Mouse (Mus musculus): ENCODE results near the gene Gipc3.

Gipc3 gene

DNA sequence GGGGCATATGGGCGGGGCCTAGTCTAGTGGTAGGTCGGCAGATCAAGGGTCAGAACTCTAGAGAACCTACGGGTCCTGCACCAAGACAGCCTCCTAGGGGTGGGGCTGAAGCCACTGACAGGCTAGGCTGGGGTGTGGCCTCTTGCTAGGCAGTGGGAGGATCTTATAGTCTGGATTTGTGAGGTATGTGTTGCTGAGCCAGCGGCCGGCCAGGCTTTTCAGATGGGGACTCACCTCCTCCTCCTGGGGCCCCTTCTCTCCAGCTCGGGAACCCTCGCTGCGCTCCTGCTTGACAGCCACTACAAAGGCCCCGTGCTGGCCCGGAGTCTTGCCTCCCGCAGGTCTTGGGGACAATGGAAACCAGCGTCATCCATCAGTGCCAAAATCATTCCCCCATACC is 6.1 kb upstream of the Gipc3 start:
- intact Hi-C loops (cut with DNase I): no loop called here

DNA sequence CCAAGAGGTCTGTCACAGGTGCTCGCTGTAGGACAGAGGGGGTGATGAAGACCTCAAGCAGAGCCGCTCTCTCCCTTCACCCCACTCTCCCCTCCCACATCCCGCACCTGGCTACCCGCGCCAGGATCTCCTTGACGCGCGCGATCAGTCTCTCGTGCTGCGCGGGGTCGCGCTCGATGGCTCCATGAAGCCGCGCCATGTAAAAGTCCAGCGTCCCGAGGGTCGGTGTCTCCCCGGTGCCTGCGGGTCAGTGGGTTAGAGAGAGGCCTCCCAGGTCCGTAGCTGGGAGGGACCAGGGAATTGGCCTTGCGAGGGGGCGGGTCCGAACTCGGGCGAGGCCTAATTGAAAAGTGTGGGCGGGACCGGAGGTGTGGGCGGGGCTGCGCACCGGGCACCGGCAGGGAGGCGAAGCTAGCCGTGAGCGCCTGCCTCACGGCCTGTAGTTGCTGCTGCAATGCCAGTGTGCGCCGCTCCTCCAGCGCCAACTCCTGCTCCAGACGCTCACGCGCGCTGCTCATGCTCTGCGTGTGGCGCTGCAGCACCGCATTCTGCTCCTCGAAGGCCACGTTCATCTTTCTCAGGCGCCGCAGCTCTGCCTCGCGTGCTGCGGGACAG is 3.5 kb upstream of the Gipc3 start:
- intact Hi-C loops (cut with DNase I): no loop called here

DNA sequence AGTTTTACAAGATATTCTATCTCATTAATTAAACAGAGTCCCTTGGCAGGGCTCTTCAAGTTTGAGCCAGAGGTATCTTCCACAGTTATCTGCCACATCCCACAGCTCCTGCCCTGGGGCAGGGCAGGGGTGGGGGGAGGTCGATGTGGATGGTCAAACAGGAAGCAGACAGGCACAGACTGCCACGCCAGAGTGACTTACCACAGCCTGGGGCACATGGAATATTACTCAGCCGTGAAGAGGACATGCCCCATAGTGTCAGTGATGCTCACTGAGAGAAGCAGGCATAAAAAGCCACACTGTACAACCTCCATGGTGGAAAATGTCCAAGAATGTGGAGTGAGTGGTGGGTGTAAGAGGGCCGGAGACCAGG is 2.1 kb upstream of the Gipc3 start:
- intact Hi-C loops (cut with DNase I): no loop called here

DNA sequence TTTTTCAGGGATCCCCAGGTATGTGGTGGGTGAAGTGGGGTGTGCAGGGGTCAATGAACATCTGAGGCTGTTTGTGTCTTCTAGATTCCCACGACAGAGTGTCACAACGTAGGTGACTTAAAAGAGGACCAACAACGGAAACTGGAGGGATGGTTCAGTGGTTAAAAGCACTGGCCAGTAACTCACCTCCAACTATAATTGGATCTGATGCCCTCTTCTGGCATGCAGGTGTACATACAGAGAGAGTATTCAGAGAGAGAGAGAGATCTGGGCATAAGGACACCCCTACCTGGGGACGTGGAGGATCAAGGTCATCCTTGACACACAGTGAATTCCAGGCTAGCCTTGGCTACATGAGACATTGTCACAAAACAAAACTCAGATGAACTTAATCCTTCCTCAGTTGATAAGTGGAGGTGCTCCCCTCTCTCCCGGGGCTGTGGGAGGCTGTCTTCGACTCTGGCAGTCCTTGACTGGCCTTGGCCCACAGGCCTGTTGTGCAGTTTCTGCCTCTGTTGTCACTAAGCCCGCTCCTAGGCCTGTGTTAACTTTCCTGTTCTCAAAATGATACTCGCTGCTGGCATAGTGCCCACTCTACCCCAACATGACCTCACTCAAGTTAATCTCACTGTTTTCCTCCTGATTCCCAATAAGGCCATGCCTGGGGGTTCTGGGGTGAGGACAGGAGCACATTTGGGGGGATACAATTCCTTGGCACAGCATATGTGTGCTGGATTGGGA is 1.5 kb upstream of the Gipc3 start:
- intact Hi-C loops (cut with DNase I): loop anchor here (5.0 kb wide), 1 partner anchor 52 kb away; the partner anchor contains the start of genes Pip5k1c and Tjp3

DNA sequence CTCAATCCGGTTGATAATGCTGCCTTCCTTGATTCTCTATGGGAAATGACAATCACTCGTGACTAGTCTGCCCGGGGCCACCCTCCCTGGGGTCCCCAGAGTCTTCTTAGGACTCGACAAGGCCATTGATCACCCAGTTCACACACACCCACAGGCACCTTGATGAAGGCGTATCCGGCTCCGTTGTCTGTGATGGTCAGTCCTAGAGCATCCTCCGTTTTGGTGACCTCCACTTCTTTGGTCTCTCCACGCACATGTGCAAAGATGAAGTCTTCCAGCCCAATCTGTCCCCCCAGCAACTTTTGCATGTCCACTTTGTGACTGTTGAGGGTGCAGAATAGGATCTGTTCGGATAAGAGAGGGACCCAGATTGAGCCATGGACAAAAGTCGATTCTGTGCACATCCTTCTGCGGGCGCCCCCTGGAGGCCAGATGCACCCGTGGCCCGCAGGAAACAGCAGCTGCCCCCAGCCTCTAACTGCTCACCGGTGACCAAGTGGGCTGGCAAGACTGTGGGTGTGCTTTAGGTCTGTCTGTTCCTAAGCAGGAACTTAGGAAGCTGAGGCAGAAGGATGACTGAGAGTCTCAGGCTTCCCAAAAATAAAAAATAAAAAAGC is 1.6 kb downstream of the Gipc3 start:
- intact Hi-C loops (cut with DNase I): loop anchor here (5.0 kb wide), 1 partner anchor 49 kb away; the partner anchor contains the start of genes Pip5k1c and Tjp3

DNA sequence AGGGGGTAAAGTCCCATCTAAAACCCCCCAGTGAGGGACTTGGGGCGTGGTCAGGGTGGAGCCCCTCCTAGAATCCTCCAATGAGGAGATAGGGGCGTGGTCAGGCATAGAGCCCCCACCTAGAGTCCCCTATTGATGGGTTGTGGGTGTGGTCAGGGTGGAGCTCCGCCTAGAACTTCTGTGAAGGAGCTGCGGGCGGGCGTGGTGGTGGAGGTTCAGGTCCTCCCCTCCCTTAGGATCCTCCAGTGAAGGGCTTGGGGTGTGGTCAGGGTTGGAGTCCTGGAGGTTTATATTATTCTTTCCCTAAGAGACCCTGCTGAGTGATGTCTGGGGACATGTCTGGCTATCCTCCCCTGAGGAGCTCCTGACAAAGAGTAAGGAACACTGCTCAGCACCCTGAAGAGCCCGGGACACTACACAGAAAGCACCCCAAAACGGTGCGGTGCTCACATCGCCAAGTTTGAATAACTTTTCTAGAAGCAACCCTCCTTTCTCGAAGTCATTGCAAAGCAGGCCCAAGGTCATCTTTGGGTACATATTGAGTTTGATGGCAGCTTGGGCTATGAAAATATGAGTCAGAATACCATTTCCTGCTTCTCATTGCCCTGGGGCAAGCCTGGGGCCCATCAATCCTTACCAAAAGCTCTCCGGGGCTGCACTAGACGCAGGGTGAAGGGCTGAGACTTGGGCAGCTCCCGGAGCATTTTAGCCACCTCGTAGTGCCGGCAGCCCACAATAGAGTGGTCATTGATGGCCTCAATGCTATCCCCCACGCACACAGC is 2.3 kb downstream of the Gipc3 start:
- intact Hi-C loops (cut with DNase I): loop anchor here (5.0 kb wide), 1 partner anchor 48 kb away; the partner anchor contains the start of genes Pip5k1c and Tjp3

DNA sequence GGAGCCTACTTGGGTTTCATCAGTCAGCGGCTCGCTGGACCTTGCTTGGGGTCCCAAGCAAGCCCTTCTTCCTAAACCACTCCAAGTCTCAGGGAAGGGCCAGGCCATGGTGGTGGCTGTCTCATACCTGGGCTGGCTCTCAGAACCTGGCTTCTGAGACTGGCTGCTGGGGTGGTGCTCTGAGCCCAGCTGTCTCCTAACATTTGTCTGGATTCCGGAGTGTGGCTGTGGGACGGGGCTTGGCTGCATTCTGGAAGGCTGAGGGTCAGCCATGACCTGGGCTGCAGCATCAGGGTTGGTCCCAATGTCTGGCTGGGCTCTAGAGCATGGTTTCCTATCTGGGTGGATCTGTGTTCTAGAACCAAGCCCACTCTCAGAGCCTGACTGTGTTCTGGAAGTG is 6.5 kb downstream of the Gipc3 start:
- intact Hi-C loops (cut with DNase I): no loop called here

DNA sequence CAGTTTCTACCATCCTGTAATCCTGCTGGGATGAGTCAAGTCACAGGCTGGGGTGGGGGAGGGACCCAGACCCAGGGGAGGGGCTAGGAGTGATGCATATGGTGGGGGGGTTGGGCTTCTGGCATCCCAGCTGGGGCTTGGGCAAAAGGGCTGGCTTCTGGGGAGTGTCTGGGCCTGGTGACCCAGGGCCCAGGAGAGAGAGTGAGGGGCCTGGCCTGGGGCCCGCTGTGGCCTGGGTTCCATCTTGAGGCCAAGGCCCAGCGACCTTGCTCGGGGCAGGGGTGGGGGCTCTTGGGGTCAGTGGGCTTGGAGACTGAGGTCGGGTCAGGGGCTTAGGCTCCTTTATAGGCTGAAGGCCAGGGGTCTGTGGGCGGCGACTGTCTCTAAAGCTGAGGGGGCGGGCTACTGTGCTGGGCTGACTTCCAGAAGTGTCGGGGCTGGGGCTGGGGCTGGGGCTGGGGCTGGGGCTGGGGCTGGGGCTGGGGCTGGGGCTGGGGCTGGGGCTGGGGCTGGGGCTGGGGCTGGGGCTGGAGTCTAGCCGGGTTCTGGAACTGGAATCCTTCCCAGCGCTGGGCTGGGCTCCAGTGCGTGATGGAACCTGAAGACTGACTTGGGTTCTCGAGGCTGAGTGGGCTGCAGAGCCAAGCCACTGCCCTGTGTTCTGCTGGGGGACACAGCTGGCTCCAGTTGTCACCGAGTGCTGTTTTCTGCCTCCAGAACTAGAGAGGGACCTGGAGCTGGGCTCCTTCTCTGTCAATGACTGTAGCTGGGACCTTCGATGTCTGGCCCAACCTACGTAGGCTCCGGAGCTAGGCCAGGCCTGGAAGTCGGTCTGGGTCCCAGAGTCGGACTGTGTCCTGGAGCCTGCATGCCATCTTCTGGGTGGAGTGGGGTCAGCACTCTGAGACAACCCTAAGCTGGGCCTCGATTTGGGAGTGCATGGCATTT is 7.4 kb downstream of the Gipc3 start:
- intact Hi-C loops (cut with DNase I): no loop called here

DNA sequence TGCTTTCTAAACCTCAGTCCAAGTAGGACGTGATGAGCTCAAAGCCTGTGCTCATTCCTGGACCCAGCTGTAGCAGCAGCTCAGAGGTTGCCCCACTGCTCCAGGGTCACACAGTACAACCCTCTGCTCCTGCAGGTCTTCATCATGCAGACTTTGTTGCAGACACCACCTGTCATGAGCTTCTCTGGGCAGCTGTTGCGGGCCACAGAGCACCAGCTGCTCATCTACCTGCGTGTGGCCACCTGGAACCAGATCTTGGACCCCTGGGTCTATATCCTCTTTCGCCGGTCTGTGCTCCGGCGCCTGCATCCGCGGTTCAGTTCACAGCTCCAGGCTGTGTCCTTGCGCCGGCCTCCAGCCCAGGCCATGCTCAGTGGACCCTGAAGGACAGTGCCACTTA is 8.7 kb downstream of the Gipc3 start:
- intact Hi-C loops (cut with DNase I): no loop called here

DNA sequence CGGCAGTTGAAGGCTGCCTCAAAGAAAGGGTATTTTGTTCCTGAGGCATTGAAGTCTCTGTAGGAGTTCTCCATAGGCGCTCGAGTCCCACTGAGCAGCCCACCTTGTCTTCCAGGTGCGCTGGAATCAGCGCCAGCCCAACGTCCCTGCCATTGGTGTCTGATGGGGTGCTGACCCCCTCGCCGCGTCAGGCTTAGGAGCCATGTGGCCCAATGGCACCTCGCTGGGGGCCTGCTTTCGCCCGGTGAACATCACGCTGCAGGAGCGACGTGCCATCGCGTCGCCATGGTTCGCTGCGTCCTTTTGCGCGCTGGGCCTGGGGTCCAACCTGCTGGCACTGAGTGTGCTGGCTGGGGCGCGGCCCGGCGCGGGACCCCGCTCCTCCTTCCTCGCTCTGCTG is 10.8 kb downstream of the Gipc3 start:
- intact Hi-C loops (cut with DNase I): no loop called here

DNA sequence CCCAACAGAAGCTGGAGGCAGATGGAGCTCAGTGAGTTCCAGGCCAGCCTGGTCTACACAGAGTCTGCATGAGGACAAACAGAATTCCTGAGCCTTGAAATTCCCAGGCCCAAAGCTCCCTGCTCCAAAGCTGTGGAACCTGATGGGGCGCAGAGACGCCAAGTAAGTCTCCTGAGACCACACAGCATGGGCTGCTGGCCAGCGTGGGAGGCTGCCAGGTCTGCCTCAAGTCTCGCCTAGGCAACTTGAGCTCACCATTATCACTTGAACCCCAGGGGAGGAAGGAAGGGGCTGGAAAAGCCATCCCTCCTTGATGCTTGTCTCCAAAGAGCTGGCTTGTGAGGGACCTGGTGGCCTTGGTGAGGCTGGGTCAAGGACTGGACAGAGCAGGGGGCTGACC is 13.1 kb downstream of the Gipc3 start:
- intact Hi-C loops (cut with DNase I): no loop called here

DNA sequence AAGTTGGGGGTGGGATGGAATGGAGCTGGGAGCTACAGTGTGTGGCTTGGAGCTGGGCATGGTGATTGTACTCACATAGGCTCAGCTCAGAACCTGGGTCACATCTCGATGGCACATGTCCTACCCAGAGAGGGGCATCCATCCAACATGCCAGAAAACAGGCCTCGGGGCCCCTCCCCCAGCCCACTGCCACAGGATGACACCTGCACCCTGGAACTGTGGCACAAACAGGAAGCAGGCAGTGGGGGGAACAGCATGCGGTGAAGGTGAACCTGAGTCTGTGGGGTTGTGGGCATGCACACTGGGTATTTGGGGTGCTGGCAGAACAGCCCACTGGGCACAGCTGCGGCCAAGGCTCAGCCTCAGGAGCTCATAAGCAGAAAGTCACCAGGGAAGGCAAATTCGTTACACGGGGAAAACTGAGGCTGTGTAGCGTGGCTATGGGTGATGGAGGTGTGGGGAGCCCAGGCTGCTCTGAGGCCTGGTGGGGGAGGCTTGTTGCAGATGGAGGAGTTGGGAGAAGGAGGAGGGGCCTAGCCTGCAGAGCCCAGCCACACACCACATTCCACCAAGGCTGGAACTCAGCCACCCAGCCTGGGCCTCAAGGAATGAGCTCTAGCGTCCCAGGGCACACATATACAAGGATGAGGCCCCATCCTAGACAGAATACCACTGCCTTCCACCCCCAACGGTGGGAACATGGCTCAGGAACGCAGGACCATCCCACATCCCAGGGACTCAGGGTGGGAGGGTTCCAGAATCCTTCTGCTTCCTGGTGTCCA is 13.7 kb downstream of the Gipc3 start:
- intact Hi-C loops (cut with DNase I): no loop called here

DNA sequence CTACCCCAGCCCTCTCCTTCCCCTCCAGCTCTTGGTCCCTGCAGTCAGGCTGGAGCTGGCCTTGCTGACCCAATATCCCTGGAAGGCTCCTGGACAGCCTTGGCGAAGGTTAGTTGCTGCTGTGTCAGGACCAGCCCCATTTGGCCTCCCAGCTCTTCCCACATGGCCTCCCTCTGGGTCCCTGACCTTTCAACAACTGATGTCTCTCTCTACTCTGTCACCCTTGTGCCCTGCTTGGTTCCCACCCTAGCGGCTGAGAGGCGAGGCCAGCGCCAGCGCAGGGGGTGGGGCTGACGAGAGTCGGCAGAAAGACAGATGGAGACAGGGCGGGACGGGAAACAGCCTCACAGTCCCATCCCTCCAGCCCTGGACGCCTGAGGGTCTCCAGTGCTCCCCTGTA is 14.7 kb downstream of the Gipc3 start, which contains the start of gene Tbxa2r:
Gene Tbxa2r, plus strand, starts transcription at position 346 of the 400 bp plus-strand sequence.
- intact Hi-C loops (cut with DNase I): no loop called here

DNA sequence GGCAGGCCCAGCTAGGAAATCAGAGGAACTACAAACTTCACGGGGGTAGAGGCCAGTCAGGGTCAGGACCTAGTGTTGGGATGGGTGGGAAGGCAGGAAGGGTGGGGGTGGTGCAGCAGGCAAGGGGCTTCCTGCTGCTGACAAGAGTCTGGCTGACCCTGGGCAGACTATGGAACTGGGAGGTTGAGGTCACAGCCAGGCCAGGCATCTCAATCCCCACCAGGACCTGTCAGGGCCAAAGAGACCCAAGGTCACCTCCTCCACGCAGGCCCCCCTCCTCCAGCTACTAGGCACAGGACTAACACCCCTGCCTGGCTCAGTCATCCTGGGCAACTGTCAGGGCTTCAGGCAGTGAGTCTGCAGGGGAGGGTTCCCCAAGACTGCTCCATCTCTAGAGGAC is 15.1 kb downstream of the Gipc3 start:
- intact Hi-C loops (cut with DNase I): no loop called here

DNA sequence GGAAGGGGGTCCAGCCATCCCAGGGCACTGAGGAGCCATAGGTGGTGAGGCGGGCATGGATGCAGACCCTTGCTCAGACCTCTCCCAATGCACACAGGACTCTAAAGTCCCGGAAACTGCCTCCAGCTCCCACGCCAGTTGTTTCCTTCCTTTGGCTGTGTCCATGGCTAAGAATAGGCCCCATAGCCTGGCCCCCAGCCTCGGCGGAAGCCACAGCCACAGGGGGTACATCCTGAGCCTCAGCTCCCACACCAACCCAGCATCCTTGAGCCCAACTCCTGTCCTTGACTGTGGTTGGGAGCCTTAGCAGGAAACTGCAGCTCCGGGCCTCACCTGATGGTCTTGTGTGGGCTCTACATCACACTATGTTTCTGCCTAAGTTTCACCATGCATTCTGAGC is 16.2 kb downstream of the Gipc3 start:
- intact Hi-C loops (cut with DNase I): no loop called here

DNA sequence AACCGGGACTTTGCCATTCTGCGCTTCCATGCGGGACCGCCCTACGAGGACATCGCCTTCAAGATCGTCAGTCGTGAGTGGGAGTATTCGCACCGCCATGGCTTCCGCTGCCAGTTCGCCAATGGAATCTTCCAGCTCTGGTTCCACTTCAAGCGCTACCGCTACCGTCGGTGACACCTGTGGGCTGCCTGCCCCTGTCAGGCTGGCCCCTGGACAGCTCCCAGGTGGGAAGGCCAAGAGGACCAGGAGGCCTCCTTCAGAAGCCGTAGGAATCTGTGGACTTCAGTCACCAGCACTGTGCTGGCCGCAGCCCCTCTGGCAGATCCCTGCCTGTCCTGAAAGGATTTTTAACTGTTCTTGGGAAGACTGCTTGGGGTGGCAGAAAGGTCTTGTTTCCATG is 17.3 kb downstream of the Gipc3 start:
- intact Hi-C loops (cut with DNase I): no loop called here

DNA sequence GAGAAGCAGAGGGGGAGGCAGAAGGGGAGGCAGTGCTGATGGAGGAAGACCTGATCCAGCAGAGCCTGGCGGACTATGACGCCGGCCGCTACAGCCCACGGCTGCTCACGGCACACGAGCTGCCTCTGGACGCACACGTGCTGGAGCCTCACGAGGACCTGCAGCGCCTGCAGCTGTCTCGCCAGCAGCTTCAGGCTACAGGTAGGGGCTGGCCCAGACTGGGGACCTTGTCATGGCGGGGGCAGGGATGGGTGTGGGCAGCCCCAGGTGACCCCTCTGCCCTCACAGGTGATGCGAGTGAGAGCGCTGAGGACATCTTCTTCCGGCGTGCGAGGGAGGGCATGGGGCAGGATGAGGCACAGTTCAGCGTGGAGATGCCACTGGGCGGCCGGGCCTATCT is 17.9 kb downstream of the Gipc3 start:
- intact Hi-C loops (cut with DNase I): no loop called here

DNA sequence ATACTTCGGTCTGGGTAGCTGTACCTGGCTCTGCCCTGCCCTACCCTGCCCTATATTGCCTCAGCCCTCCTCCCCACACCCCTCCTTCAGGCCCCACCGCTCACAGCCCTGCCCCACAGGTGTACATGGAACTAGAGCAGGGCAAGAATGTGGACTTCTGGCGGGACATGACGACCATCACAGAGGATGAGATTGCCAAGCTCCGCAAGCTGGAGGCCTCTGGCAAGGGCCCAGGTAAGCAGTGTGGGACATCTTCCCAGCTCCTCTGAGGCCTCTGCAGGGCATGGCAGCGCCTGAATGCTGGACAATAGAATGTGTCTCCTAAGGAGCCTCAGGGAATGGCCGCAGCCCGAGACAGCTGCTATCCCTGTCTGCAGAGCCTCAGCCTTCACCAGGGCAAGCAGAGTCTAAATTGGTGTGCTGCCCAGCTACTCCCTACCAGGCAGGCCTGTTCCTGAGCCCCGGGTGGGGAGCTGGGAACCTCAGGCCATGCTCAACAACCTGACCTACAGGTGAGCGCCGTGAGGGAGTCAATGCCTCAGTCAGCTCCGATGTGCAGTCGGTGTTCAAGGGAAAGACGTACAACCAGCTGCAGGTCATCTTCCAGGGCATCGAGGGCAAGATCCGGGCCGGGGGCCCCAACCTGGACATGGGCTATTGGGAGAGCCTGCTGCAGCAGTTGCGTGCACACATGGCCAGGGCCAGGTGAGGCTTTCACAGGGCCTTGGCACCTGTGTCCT is 19.1 kb downstream of the Gipc3 start:
- intact Hi-C loops (cut with DNase I): no loop called here

DNA sequence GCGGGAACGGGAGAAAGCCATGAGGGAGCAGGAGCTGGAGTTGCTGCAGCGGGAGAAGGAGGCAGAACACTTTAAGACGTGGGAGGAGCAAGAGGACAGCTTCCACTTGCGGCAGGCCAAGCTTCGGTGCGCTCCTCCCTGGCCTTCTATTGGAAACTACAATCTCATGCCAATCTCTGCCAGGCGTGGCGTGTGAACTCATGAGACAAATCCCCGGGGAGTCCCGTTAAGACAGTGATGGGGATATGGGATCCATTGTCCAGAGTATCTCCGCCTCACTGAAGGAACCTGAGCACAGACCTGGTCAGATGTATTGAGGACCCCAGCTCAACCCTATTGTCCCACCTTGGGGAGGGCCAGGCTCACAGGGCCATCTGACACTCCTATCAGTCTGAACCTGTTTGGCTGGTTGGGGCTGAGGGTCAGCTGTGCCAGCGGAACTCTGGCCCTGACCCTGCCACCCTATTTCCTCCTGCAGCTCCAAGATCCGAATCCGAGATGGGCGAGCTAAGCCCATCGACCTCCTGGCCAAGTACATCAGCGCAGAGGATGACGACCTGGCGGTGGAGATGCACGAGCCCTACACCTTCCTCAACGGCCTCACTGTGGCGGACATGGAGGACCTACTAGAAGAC is 19.8 kb downstream of the Gipc3 start:
- intact Hi-C loops (cut with DNase I): no loop called here

Measured in adrenal gland (tissue).